Mouse (Mus musculus): ENCODE results near the gene Mettl5.

Mettl5 gene

DNA sequence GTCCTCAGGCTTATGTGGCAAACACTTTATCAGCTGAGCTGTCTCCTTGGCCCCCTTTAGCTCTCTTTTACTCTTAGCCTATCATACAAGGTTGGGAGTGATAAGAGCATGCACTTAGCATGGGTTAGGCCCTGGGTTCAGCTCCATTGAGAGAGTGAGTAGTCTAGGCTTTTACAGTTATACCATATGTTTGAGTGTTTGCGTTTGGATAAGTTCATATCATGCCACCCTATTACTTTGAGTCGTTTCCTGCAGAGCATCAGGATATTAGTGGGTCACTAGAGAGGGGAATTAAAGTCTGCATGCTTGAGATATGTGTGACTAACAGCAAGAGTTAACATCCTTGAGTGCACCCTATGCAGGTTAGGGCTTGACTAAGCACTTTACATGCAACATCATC lies 55.7 kb downstream of the Mettl5 start:
- no peak for DNase-seq (ENCODE audit: low read depth, low spot score)
- Histone ChIP-seq H3K36me3 (ENCODE audit: control insufficient read depth, insufficient read depth, low read length, poor library complexity, severe bottlenecking) (no peaks in the 10 kb centered on the region), H3K27me3 (ENCODE audit: control insufficient read depth, insufficient read depth, low read length, poor library complexity, severe bottlenecking) (no peaks in the 10 kb centered on the region)

DNA sequence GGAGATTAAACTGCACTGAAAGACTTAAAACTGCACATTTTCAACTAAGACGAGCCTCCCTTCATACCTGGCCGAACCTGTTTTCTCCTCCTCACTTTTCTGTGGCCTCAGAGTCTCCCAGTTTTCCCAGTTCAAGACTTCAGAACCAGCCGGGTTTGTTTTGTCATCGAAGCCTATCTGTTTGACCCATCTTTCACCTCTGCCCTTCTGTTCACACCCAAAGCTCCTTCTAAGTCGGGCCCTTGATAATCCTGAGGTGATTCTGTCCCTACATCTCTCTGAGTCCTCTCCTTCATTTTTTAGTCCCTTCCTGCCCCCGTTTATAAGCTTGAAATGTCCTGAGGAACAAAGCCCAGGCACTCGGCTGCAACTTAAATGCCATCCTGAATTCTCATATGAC lies 57.4 kb downstream of the Mettl5 start:
- no peak for DNase-seq (ENCODE audit: low read depth, low spot score)
- Histone ChIP-seq H3K36me3 (ENCODE audit: control insufficient read depth, insufficient read depth, low read length, poor library complexity, severe bottlenecking) (no peaks in the 10 kb centered on the region), H3K27me3 (ENCODE audit: control insufficient read depth, insufficient read depth, low read length, poor library complexity, severe bottlenecking) (no peaks in the 10 kb centered on the region)

DNA sequence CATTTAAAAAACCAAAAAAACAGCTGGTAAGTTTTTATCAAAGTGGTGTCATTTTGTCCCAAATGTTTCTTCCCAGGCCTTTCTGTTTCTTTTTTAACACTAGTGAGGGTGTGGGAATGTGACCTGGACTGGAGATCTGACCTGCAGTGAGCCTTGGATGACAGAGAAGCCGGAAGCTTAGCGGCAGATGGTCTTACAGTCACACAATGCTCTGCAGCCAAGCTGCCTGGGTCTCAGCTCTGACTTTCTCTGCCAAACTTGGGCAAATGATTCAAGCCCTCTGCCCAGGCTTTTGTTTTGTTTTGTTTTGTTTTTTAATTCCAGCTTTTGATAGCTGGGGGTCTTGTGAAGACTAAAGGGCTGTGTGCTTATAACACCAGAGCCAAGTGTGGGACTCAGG lies 59.0 kb downstream of the Mettl5 start:
- Histone ChIP-seq H3K36me3 (ENCODE audit: control insufficient read depth, insufficient read depth, low read length, poor library complexity, severe bottlenecking) (no peaks in the 10 kb centered on the region), H3K27me3 (ENCODE audit: control insufficient read depth, insufficient read depth, low read length, poor library complexity, severe bottlenecking) (no peaks in the 10 kb centered on the region)
- no peak for DNase-seq (ENCODE audit: low read depth, low spot score)

GRCm38 (mm10) chr2:69825898-69826297 lies 59.5 kb downstream of the Mettl5 start:
- no peak for DNase-seq (ENCODE audit: low read depth, low spot score)
- no peaks in the 10 kb centered on the region for H3K36me3 ChIP-seq (ENCODE audit: control insufficient read depth, insufficient read depth, low read length, poor library complexity, severe bottlenecking)
- H3K27me3 ChIP-seq (ENCODE audit: control insufficient read depth, insufficient read depth, low read length, poor library complexity, severe bottlenecking), result no peaks in the 10 kb centered on the region

DNA sequence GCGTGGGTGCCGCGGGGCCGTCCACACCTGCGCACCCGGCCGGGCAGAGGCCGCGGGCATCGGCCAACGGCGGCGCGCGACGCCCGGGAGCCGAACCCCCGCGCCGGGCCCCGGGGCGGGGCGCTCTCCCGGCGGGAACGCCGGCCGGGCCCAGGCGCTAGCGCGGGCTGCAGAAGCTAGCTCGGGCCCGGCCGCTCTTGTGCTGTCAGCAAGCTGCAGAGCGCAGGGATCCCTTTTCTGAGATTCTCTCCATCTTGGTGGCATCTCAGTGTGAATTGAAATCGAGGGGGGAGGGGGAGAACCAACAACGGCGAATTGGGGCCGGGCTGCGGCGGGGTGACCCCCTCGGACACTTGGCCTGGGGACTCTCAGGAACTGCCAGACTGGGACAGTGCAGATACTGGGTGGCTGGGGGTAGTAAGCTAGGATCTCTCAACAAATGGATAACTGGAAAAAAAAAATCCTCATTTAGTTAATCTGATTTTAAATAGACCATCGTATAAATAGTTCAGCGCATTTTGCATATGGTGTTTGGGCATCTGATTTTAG lies 62.2 kb downstream of the Mettl5 start:
- no peaks in the 10 kb centered on the region for H3K36me3 ChIP-seq (ENCODE audit: control insufficient read depth, insufficient read depth, low read length, poor library complexity, severe bottlenecking)
- peak; percentile 3 for DNase-seq (ENCODE audit: low read depth, low spot score)
- H3K27me3 ChIP-seq (ENCODE audit: control insufficient read depth, insufficient read depth, low read length, poor library complexity, severe bottlenecking), result no peaks in the 10 kb centered on the region

DNA sequence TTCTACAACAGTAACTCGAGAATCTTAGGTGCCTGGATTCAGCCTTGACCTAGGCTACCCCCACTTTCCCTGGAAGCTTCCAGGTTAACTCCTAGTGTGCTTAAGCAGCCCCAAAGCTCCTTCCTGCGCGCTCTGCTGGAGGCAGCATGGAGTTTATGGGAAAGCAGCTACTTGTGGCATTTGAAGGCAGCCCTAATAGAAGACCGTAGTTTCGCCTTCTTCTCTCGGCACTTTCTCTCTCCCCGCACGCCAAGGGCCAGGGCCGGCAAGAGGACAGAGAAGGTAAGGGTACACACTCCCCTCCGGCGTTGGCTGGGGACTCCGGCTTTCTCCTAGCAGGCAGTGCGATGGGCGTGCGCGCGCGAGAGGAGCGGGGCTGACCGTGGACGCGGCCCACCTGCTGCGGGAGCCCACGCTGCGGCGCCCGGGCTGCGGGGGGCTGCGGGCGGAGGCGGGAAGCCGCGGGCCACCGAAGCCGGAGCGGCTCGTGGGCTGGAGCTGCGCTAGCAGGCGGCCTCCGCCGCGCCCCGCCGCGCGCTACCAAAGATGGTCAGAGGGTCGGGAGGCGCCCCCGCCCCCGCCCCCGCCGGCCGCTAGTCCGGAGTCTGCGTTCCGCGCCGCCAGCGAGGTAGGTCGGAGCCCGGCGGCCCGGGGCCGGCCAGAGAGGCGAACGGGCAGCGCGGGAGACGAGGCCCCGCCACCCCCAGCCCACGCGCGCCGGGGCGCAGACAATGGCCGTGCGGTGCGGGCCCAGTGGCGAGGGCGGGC lies 62.9 kb downstream of the Mettl5 start:
- peak; percentile 9 for DNase-seq (ENCODE audit: low read depth, low spot score)
- no peaks in the 10 kb centered on the region for H3K27me3 ChIP-seq (ENCODE audit: control insufficient read depth, insufficient read depth, low read length, poor library complexity, severe bottlenecking)
- H3K36me3 ChIP-seq (ENCODE audit: control insufficient read depth, insufficient read depth, low read length, poor library complexity, severe bottlenecking), result no peaks in the 10 kb centered on the region

- DNase-seq (ENCODE audit: low read depth, low spot score), result peak; percentile 5
- Histone ChIP-seq H3K27me3 (ENCODE audit: control insufficient read depth, insufficient read depth, low read length, poor library complexity, severe bottlenecking) (no peaks in the 10 kb centered on the region), H3K36me3 (ENCODE audit: control insufficient read depth, insufficient read depth, low read length, poor library complexity, severe bottlenecking) (no peaks in the 10 kb centered on the region)
Observed at GRCm38 (mm10) chr2:69821711-69822110, 63.7 kb downstream of the Mettl5 start, which contains the start of gene Klhl23. TSS of gene Klhl23 (plus strand) at chr2:69821944.

Data from splenic B cell, adult 2 months (primary cell).